Mouse (Mus musculus): ENCODE results near the gene Pyy. TPM values are rescaled to one million over a fixed set of nuclear protein-coding genes. Genes with fewer than 3 reads are reported as not detected.

Gene Pyy
- total and polyA plus RNA-seq, 3 experiments = not detected

DNA sequence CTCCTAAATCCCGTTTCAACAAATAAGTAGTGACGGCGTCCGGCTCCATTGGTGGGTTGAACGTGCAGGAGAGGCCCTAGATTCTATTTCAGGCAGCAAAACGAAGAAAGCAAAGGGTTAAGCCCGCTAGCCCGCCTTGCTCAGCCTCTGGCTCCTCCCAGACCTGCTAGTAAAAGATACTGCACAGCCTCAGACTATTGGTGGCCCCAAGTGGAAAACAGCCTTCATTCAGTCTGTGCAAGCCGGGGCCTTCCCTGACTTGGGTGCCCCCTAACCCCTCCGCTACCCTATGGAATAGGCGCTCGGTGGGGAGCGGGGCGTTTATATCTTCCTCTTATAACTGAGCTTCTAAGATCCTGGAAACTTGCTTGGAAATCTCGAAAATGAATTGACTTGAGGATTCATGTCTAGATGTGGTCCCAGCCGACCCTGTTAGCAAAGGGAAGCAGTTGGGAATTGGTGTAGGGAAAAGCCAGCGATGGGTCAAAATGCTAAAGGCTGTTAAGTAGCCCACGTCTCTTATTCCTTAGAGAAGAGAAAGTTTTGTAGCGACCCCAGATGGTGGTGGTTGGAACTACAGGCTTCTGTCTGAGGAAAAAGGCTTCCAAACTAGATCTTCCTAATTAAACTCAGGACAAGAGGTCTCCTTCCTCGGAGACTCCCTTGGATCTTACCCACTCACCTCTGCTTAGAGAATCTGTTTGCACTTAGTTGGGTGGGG is 18.4 kb downstream of the Pyy start:
- Histone ChIP-seq H3K27me3 (replicated peaks) (peaks cover 92% of the 10 kb centered on the region), H3K4me3 (replicated peaks in 1 of 3; ENCODE audit: low read depth in 2 of 3, low read length in 2 of 3, poor library complexity in 1 of 3) (peak overlapping the region; percentile 36 to 69 (median 63)), H3K9ac (ENCODE audit: insufficient read depth, low read depth) (peak overlapping the region; percentile 30), H3K9me3 (replicated peaks; ENCODE audit: low read length) (peaks cover 5% of the 10 kb centered on the region), H3K4me2 (ENCODE audit: insufficient read depth, low read depth, poor library complexity, severe bottlenecking) (peak overlapping the region; percentile 98), H3K4me1 (ENCODE audit: control insufficient read depth in 1 of 2, insufficient read depth in 2 of 2) (peaks cover 3 to 31% of the 10 kb centered on the region in 2 experiments; a peak in 3 of 4 replicates), H3K27ac (ENCODE audit: insufficient read depth, low read depth) (no peak overlapping the region), H3K79me2 (replicated peaks; ENCODE audit: control insufficient read depth, extremely low read depth, insufficient read depth, poor library complexity, severe bottlenecking) (no peaks in the 10 kb centered on the region), H3K36me3 (replicated peaks in 1 of 2; ENCODE audit: control insufficient read depth in 1 of 2, insufficient read depth in 1 of 2, low read length in 1 of 2) (no peaks in the 10 kb centered on the region)
- TF ChIP-seq TBP (conservative IDR thresholded peaks at IDR 0.05; ENCODE audit: low read depth, low read length) (no peak), JUN (IDR thresholded peaks at IDR 0.05; ENCODE audit: insufficient read depth, low read depth, low read length) (no peak), ZKSCAN1 (IDR thresholded peaks at IDR 0.05; ENCODE audit: borderline replicate concordance, low read depth, low read length) (no peak), PAX5 (IDR thresholded peaks at IDR 0.05; ENCODE audit: low read length) (no peak), ELF1 (IDR thresholded peaks at IDR 0.05; ENCODE audit: low read depth, low read length) (no peak), EP300 (IDR thresholded peaks at IDR 0.05; ENCODE audit: low read length) (no peak), HCFC1 (IDR thresholded peaks at IDR 0.05; ENCODE audit: low read depth, low read length) (peak; percentile 8; the same call in 1 of the 2 replicates), NRF1 (IDR thresholded peaks at IDR 0.05; ENCODE audit: low read depth, low read length) (0 out of 2 replicates have a peak, but pooled peaks have one; percentile 25), ZNF384 (IDR thresholded peaks at IDR 0.05; ENCODE audit: low read depth, low read length) (no peak), USF1 (IDR thresholded peaks at IDR 0.05; ENCODE audit: low read depth, low read length) (no peak), CHD1 (IDR thresholded peaks at IDR 0.05; ENCODE audit: low read depth, low read length) (no peak), GABPA (IDR thresholded peaks at IDR 0.05; ENCODE audit: insufficient replicate concordance, low read depth, low read length) (no peak), MAX (IDR thresholded peaks at IDR 0.05; ENCODE audit: low read length) (no peak), BHLHE40 (IDR thresholded peaks at IDR 0.05; ENCODE audit: low read depth, low read length) (peak; percentile 84), TCF12 (IDR thresholded peaks at IDR 0.05; ENCODE audit: low read depth, low read length) (no peak), RAD21 (IDR thresholded peaks at IDR 0.05; ENCODE audit: low read depth, low read length) (peak; percentile 56), POLR2A (IDR thresholded peaks at IDR 0.05; ENCODE audit: low read depth, low read length) (no peak), MYC (IDR thresholded peaks at IDR 0.05; ENCODE audit: low read depth, low read length) (0 out of 2 replicates have a peak, but pooled peaks have one; percentile 2), ZC3H11A (IDR thresholded peaks at IDR 0.05; ENCODE audit: low read depth, low read length) (no peak), MAZ (IDR thresholded peaks at IDR 0.05; ENCODE audit: low read depth, low read length) (no peak), IRF4 (IDR thresholded peaks at IDR 0.05; ENCODE audit: low read depth, low read length) (no peak), POLR2AphosphoS2 (IDR thresholded peaks at IDR 0.05; ENCODE audit: low read depth, low read length) (no peak), SIN3A (IDR thresholded peaks at IDR 0.05; ENCODE audit: low read length) (no peak), ETS1 (conservative IDR thresholded peaks at IDR 0.05; ENCODE audit: low read depth, low read length) (no peak), ZMIZ1 (IDR thresholded peaks at IDR 0.05; ENCODE audit: low read depth, low read length) (no peak), E2F4 (IDR thresholded peaks at IDR 0.05; ENCODE audit: insufficient replicate concordance, low read depth, low read length) (no peak), MAFK (IDR thresholded peaks at IDR 0.05; ENCODE audit: insufficient replicate concordance, low read length) (no peak), MEF2A (IDR thresholded peaks at IDR 0.05; ENCODE audit: borderline replicate concordance, low read depth, low read length) (peak; percentile 93), RCOR1 (conservative IDR thresholded peaks at IDR 0.05; ENCODE audit: low read depth, low read length) (no peak), MXI1 (IDR thresholded peaks at IDR 0.05; ENCODE audit: low read depth, low read length) (no peak), USF2 (conservative IDR thresholded peaks at IDR 0.05; ENCODE audit: low read depth, low read length) (no peak), CTCF (conservative IDR thresholded peaks at IDR 0.05 in 1 of 2, IDR thresholded peaks at IDR 0.05 in 1 of 2; ENCODE audit: low read depth in 2 of 2, low read length in 2 of 2) (peak; percentile 84 to 97), JUND (conservative IDR thresholded peaks at IDR 0.05; ENCODE audit: low read depth, low read length) (no peak), SMC3 (IDR thresholded peaks at IDR 0.05; ENCODE audit: low read depth, low read length) (peak; percentile 56), KAT2A (IDR thresholded peaks at IDR 0.05; ENCODE audit: insufficient replicate concordance, low read length) (no peak), CHD2 (IDR thresholded peaks at IDR 0.05; ENCODE audit: low read length) (no peak), UBTF (IDR thresholded peaks at IDR 0.05; ENCODE audit: low read depth, low read length) (no peak), NELFE (IDR thresholded peaks at IDR 0.05; ENCODE audit: low read depth, low read length) (no peak)
- peak; percentile 73 for DNase-seq (ENCODE audit: extremely low read depth)
- in situ Hi-C loops (cut with MboI; ENCODE audit: low pct_ligation_motif_present, low pct_unique_long_range_greater_than_20kb, low sequenced_read_pairs) = no loop called here
- dilution Hi-C loops (cut with MboI; ENCODE audit: extremely low pct_ligation_motif_present, extremely low pct_unique_long_range_greater_than_20kb, low sequenced_read_pairs) = no loop called here
